Mouse (Mus musculus) small intestine, adult 2 months (tissue): ENCODE measurements at regions not wholly inside any gene's neighbourhood (a gene's known extent, or its start where the extent isn't known, plus 50 kb on each side); places are given as distances from the start of the nearest gene placed in this dataset.

Experiments
- CTCF ChIP-seq: fragments of 200-500 bp; IDR thresholded peaks from 2 replicates; pipeline ENCODE4 v1.5.1; 2012; ENCODE audit warnings: low read depth, mild to moderate bottlenecking, control low read depth, inconsistent platforms, low read length, moderate library complexity, mixed read lengths; ENCODE audit not compliant: insufficient replicate concordance, insufficient read length; ENCODE audit errors: extremely low read depth
- POLR2A ChIP-seq: fragments of 200-500 bp; IDR thresholded peaks from 2 replicates; pipeline ENCODE4 v1.6.1; 2012; ENCODE audit warnings: low read depth, mild to moderate bottlenecking, control low read depth, inconsistent platforms, low read length, moderate library complexity

- TF ChIP-seq POLR2A = no peak
- no peak for TF ChIP-seq CTCF
These were observed 120.0 kb upstream of the Tet2 start for GRCm38 (mm10) chr3:133664914-133665313.
